Mouse (Mus musculus): ENCODE data around the gene Slc9a3r1. TPM values are rescaled to one million over a fixed set of nuclear protein-coding genes. Genes with fewer than 3 reads are reported as not detected.

Slc9a3r1 gene
- 5.3 and 5.9 TPM in 2 replicates for polyA plus RNA-seq (2012; ENCODE audit: insufficient read depth, insufficient read length, missing spikeins)

- Histone ChIP-seq H3K27ac (replicated peaks; ENCODE audit: low read depth, low read length) (no peak within 1 kb of the TSS; the same call in 1 of the 2 replicates), H3K4me1 (ENCODE audit: control insufficient read depth, insufficient read depth, insufficient read length, low read length) (no peaks in the 10 kb centered on the region), H3K4me3 (ENCODE audit: insufficient read depth, low read depth, low read length) (peak within 1 kb of the TSS; percentile 80)
Observed at GRCm38 (mm10) chr11:115162832-115163480, at the start of gene Slc9a3r1. Slc9a3r1 (plus strand) TSS chr11:115163341.

GRCm38 (mm10) chr11:115119409-115119808 lies 43.7 kb upstream of the Slc9a3r1 start:
- no peak overlapping the region for H3K27ac ChIP-seq (replicated peaks; ENCODE audit: low read depth, low read length)
- H3K4me3 ChIP-seq (ENCODE audit: insufficient read depth, low read depth, low read length): no peak overlapping the region
- H3K4me1 ChIP-seq (ENCODE audit: control insufficient read depth, insufficient read depth, insufficient read length, low read length): no peaks in the 10 kb centered on the region

DNA sequence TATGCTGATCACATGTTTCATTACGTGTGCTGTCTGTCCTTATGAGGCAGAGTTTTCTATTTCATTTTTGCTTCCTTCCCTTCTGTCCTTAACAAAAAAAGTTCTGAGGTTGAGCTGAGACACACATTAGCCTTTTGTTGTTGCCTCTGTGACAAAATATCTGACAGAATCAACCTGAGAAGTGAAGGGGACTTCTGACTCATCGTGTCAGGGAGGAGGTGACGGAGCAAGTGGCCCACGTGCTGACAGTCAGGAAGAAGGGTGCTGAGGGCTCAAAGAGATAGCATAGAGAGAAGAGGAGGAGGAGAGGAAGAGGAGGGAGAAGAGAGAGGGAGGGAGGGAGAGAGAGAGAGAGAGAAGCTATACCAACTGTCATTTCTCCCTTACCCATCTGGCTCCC lies 34.7 kb upstream of the Slc9a3r1 start:
- H3K4me1 ChIP-seq (ENCODE audit: control insufficient read depth, insufficient read depth, insufficient read length, low read length): no peaks in the 10 kb centered on the region

DNA sequence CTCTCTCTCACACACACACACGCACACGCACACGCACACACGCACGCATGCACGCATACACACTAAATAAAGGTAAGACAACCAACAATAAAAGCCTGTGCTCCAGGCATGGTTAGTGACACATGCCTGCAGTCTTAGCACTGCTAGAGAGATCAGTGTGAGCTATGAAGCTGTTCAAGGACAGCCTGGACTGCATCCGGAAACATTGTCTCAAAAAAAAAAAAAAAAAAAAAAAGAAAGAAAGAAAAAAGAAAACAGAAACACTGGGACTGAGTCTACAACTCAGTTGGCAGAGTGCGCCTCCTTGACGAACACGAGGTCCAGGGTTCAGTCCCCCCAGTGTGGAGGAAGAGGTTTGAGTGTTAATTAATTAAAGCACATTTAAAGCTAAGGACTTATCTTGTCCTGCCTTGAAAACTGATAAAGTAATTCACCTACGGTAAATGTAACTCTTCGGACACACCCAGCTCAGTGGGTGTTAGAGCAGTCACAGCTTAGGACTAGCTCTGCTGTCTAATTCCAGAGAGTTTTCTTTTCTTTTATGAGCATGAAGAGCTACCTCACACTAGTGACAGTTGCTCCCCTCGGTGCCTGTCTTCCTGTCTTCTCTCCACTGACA lies 33.5 kb upstream of the Slc9a3r1 start:
- Histone ChIP-seq H3K4me3 (ENCODE audit: insufficient read depth, low read depth, low read length) (no peak overlapping the region), H3K4me1 (ENCODE audit: control insufficient read depth, insufficient read depth, insufficient read length, low read length) (no peaks in the 10 kb centered on the region), H3K27ac (replicated peaks; ENCODE audit: low read depth, low read length) (no peak overlapping the region)

More for the DNA sequence above, 34.7 kb upstream of the Slc9a3r1 start:
- no peak overlapping the region for H3K27ac ChIP-seq (replicated peaks; ENCODE audit: low read depth, low read length)
- H3K4me3 ChIP-seq (ENCODE audit: insufficient read depth, low read depth, low read length): no peak overlapping the region

DNA sequence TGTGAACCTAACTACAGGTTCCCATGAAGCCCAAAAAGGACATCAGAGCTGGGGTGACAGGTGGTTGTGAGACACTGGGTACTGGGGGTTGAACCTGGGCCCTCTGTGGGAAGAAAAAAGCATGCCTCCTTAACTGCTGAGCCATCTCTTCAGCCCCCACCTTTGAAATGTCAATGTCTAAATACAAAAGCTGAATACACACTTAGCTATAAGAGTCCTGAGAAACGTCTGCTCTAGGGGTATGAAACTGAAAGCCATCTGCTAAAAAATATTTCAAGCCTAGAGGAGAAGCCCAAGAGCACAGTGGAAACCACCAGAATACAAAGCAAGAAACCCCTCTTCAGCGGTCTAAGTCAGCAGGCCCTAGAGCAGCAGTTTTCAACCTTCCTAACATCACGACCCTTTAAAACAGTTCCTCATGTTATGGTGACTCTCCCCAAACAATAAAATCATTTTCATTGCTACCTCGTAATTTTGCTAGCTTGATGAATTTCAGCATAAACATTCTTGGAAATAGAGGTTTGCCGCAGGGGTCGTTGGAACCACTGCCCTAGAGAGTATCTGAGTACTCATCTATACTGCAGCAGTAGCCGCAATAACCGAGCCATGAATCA lies 31.3 kb upstream of the Slc9a3r1 start:
- Histone ChIP-seq H3K4me1 (ENCODE audit: control insufficient read depth, insufficient read depth, insufficient read length, low read length) (no peaks in the 10 kb centered on the region), H3K27ac (replicated peaks; ENCODE audit: low read depth, low read length) (no peak overlapping the region)

GRCm38 (mm10) chr11:115133800-115134199 lies 29.3 kb upstream of the Slc9a3r1 start, which contains the start of gene Cd300lf:
Cd300lf (minus strand) TSS chr11:115133992.
- Histone ChIP-seq H3K27ac (replicated peaks; ENCODE audit: low read depth, low read length) (no peak within 1 kb of the TSS), H3K4me3 (ENCODE audit: insufficient read depth, low read depth, low read length) (no peak within 1 kb of the TSS), H3K4me1 (ENCODE audit: control insufficient read depth, insufficient read depth, insufficient read length, low read length) (no peaks in the 10 kb centered on the region)

More for the DNA sequence above, 31.3 kb upstream of the Slc9a3r1 start:
- H3K4me3 ChIP-seq (ENCODE audit: insufficient read depth, low read depth, low read length): no peak overlapping the region

DNA sequence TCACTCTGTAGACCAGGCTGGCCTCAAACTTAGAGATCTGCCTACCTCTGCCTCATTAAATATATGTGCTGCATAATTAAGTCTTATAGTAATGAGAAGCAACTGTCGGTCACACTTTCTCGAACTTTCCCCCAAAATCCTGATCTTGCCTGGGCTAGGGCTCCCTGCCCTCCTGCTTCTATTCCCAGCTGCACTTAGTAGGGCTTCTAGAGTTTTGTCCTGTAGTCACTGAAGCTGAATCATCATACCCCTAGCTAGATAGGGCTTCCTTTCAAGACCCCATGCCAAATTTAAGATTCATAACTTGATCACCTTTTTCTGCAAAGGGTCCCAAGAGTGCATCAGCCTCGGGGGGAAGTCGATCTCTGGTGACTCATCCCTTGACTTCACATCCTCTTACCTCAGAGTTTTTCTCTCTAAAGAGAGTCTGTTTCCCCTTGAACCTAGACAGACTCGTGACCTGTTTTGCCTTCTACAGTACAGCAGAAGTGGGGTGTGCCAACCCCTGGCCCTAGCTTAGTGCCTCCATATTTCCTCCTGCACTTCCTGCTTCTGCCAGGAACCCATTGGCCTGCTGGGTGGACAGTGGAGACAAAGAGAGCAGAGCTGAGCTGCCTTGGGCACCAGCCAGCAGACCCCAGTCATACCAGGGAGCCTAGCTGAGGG lies 24.4 kb upstream of the Slc9a3r1 start:
- Histone ChIP-seq H3K4me1 (ENCODE audit: control insufficient read depth, insufficient read depth, insufficient read length, low read length) (no peaks in the 10 kb centered on the region), H3K4me3 (ENCODE audit: insufficient read depth, low read depth, low read length) (no peak overlapping the region), H3K27ac (replicated peaks; ENCODE audit: low read depth, low read length) (no peak overlapping the region)

DNA sequence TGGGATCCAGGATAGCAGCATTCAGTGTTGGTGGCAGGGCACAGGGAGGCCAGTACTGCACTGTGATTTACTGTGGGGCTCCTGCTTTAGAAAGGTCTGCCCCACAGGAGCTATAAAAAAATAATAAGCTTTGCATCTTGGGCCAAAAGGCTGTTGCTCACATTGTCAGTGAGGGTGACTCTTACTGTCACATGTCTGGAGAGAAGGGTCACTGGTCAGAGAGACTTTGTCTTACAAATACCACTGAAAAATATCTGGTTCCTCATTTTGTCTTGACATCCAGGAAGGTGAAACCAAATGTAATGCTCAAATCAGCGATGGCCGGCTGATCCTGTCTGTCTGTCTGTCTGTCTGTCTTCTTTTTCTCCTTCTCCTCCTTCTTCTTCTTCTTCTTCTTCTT lies 21.2 kb upstream of the Slc9a3r1 start:
- H3K4me1 ChIP-seq (ENCODE audit: control insufficient read depth, insufficient read depth, insufficient read length, low read length): no peaks in the 10 kb centered on the region
- H3K27ac ChIP-seq (replicated peaks; ENCODE audit: low read depth, low read length): no peak overlapping the region
- no peak overlapping the region for H3K4me3 ChIP-seq (ENCODE audit: insufficient read depth, low read depth, low read length)

DNA sequence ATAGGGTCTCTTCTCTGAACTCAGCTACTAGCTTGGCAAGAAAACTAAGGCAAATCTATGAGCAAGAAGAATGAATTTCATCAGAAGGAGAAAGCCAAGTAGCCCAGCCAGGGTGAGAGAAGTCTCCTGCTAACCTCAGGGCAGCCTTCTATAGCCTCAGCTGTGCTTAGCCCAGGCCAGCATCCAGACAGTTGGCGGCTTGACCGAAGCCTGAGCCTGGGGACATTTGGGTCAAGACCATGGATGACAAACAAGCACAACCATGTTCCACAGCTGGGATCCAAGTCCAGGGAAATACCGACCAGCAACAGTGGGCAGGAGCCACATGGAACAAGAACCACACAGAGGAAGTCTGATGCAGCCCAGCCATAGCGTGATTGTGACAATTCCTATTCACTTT lies 15.3 kb upstream of the Slc9a3r1 start:
- Histone ChIP-seq H3K4me1 (ENCODE audit: control insufficient read depth, insufficient read depth, insufficient read length, low read length) (no peaks in the 10 kb centered on the region), H3K4me3 (ENCODE audit: insufficient read depth, low read depth, low read length) (no peak overlapping the region), H3K27ac (replicated peaks; ENCODE audit: low read depth, low read length) (no peak overlapping the region)

DNA sequence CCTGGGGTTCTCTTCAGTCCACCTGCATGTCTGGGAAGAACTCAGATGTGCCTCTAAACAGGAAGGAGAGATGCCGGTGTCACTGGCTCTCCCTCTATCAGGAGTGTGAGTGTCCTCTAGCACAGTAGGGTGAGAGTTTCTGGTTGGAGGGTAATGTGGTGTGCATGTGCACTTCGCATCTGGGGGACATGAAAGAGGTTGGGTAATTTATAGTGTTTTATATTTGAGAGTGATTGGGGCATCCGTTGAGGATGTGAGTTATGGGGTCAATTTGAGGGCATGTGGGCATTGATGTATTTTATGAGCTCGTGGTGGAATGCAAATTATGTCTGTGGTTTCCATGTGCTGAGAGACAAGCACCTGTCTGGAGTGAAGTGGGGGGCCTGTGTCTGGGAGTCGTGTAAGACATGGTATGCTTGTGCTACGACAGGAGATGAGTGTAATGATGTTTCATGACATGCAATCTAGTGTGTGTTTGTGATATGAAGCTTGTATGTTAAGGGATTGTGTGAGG lies 12.3 kb upstream of the Slc9a3r1 start:
- H3K27ac ChIP-seq (replicated peaks; ENCODE audit: low read depth, low read length): no peak overlapping the region
- no peaks in the 10 kb centered on the region for H3K4me1 ChIP-seq (ENCODE audit: control insufficient read depth, insufficient read depth, insufficient read length, low read length)
- H3K4me3 ChIP-seq (ENCODE audit: insufficient read depth, low read depth, low read length): no peak overlapping the region

- Histone ChIP-seq H3K4me1 (ENCODE audit: control insufficient read depth, insufficient read depth, insufficient read length, low read length) (no peaks in the 10 kb centered on the region), H3K27ac (replicated peaks; ENCODE audit: low read depth, low read length) (no peak overlapping the region), H3K4me3 (ENCODE audit: insufficient read depth, low read depth, low read length) (peak overlapping the region; percentile 47)
Observed at GRCm38 (mm10) chr11:115151755-115152429, 11.2 kb upstream of the Slc9a3r1 start.

GRCm38 (mm10) chr11:115153088-115153487 lies 10.1 kb upstream of the Slc9a3r1 start:
- Histone ChIP-seq H3K4me1 (ENCODE audit: control insufficient read depth, insufficient read depth, insufficient read length, low read length) (no peaks in the 10 kb centered on the region), H3K27ac (replicated peaks; ENCODE audit: low read depth, low read length) (no peak overlapping the region), H3K4me3 (ENCODE audit: insufficient read depth, low read depth, low read length) (no peak overlapping the region)

GRCm38 (mm10) chr11:115153699-115154292 lies 9.3 kb upstream of the Slc9a3r1 start:
- Histone ChIP-seq H3K4me1 (ENCODE audit: control insufficient read depth, insufficient read depth, insufficient read length, low read length) (no peaks in the 10 kb centered on the region), H3K4me3 (ENCODE audit: insufficient read depth, low read depth, low read length) (peak overlapping the region; percentile 32), H3K27ac (replicated peaks; ENCODE audit: low read depth, low read length) (no peak overlapping the region)

- Histone ChIP-seq H3K4me3 (ENCODE audit: insufficient read depth, low read depth, low read length) (no peak overlapping the region), H3K4me1 (ENCODE audit: control insufficient read depth, insufficient read depth, insufficient read length, low read length) (no peaks in the 10 kb centered on the region), H3K27ac (replicated peaks; ENCODE audit: low read depth, low read length) (no peak overlapping the region)
Observed at GRCm38 (mm10) chr11:115155053-115155634, 8.0 kb upstream of the Slc9a3r1 start.
